Mouse (Mus musculus) neural tube, embryonic 10.5 days (tissue): ENCODE results near the gene Dock8.

ENCODE experiments used
- DNase-seq: peaks from one replicate; pipeline ENCODE4 v3.0.0-alpha.2; 2017; ENCODE audit warnings: low spot score; ENCODE audit errors: extremely low spot score

Gene Dock8

GRCm38 (mm10) chr19:25184076-25184475 is 184.7 kb downstream of the Dock8 start:
- DNase-seq, result no peak

- no peak for DNase-seq
These were observed 187.0 kb downstream of the Dock8 start for GRCm38 (mm10) chr19:25186316-25186715.

GRCm38 (mm10) chr19:25187681-25188080 is 188.3 kb downstream of the Dock8 start:
- no peak for DNase-seq

- no peak for DNase-seq
These were observed 194.4 kb downstream of the Dock8 start for GRCm38 (mm10) chr19:25193751-25194150.

GRCm38 (mm10) chr19:25200081-25200860 is 200.9 kb downstream of the Dock8 start:
- no peak for DNase-seq

GRCm38 (mm10) chr19:25203077-25203476 is 203.7 kb downstream of the Dock8 start:
- DNase-seq, result no peak

- DNase-seq, result no peak
These were observed 207.6 kb downstream of the Dock8 start for GRCm38 (mm10) chr19:25206969-25207368.

- peak; percentile 49 for DNase-seq
These were observed 208.5 kb downstream of the Dock8 start for GRCm38 (mm10) chr19:25207731-25208361.

- no peak for DNase-seq
These were observed 209.3 kb downstream of the Dock8 start for GRCm38 (mm10) chr19:25208596-25209110.

- no peak for DNase-seq
These were observed 221.3 kb downstream of the Dock8 start for GRCm38 (mm10) chr19:25220611-25221010.

- no peak for DNase-seq
These were observed 222.8 kb downstream of the Dock8 start for GRCm38 (mm10) chr19:25221964-25222640.

- DNase-seq, result no peak
These were observed 231.0 kb downstream of the Dock8 start for GRCm38 (mm10) chr19:25230058-25230974.

- DNase-seq, result peak; percentile 19
These were observed 231.6 kb downstream of the Dock8 start for GRCm38 (mm10) chr19:25230975-25231334.

- DNase-seq, result no peak
These were observed 232.7 kb downstream of the Dock8 start for GRCm38 (mm10) chr19:25232032-25232431.

GRCm38 (mm10) chr19:25236596-25237491 is 237.5 kb downstream of the Dock8 start, which contains the start of gene Kank1:
Gene Kank1 (plus strand): TSS chr19:25236975.
- peak; percentile 87 for DNase-seq

GRCm38 (mm10) chr19:25237492-25238040 is 238.2 kb downstream of the Dock8 start:
- peak; percentile 69 for DNase-seq

GRCm38 (mm10) chr19:25238121-25238520 is 238.8 kb downstream of the Dock8 start:
- DNase-seq, result peak; percentile 28

GRCm38 (mm10) chr19:25243566-25243965 is 244.2 kb downstream of the Dock8 start:
- no peak for DNase-seq

GRCm38 (mm10) chr19:25246062-25246461 is 246.7 kb downstream of the Dock8 start:
- no peak for DNase-seq
